Comparison of ENCODE assay signal across 12 mouse cellular contexts in the genomic region with DNA sequence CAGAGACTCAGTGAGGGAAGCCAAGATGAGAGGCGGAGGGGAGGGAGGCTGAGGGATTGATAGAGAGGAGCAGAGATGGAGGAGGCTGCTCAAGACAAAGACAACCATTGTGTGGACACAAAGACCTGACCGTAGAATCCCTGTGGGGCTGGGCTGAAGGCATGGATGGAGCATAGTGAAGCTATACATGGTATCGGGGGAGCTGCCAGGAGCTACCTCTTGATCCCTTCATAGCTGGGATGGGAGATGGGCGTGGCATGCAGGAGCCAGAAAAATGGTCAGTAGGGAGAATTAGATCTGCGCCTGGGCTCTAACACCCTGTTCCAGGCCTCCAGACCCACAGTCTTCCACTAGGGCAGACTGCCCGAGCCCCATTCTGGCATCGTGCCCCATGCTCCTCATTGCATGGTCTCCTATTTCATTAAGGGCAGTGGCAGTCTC. TPM values are rescaled to one million over a fixed set of nuclear protein-coding genes. Genes with fewer than 3 reads are reported as not detected.
DNase-seq lines count a peak whose midpoint lies in the region; ATAC-seq and TF ChIP-seq lines count a peak whose summit lies in the region.
"Had no signal": no experiment of that assay in that cellular context is flagged by ENCODE, and none has a peak within 500 bp of the region (broad histone marks: within the 10 kb centered on the region; RNA-seq: fewer than 3 reads in every experiment).

No protein-coding gene starts in this region.

- TF ChIP-seq CTCF in stomach, postnatal 0 days (IDR thresholded peaks at IDR 0.05; ENCODE audit: low read depth) = no peak

- H3K4me3 ChIP-seq in hindbrain, embryonic 14.5 days (replicated peaks; ENCODE audit: low read length) = no peak overlapping the region
- H3K4me3 ChIP-seq in hindbrain, embryonic 11.5 days (ENCODE audit: low read depth, low read length) = no peak overlapping the region
- H3K4me3 ChIP-seq in neural tube, embryonic 13.5 days = no peak overlapping the region
- H3K4me3 ChIP-seq in stomach, postnatal 0 days (ENCODE audit: low read depth, low read length) = no peak overlapping the region
- H3K4me3 ChIP-seq: heart, adult 2 months had no signal

- no peak overlapping the region for H3K9ac ChIP-seq in hindbrain, embryonic 14.5 days
- no peak overlapping the region for H3K9ac ChIP-seq in hindbrain, embryonic 11.5 days (ENCODE audit: low read depth, low read length)
- H3K9ac ChIP-seq in neural tube, embryonic 13.5 days = no peak overlapping the region
- no peak overlapping the region for H3K9ac ChIP-seq in stomach, postnatal 0 days (ENCODE audit: low read length)

- peaks cover 15% of the 10 kb centered on the region for H3K27me3 ChIP-seq in hindbrain, embryonic 14.5 days (ENCODE audit: control insufficient read depth, insufficient read depth, low read length)
- H3K27me3 ChIP-seq in hindbrain, embryonic 11.5 days (ENCODE audit: control insufficient read depth, insufficient read depth, low read length) = peaks cover 21% of the 10 kb centered on the region
- H3K27me3 ChIP-seq in neural tube, embryonic 13.5 days = peaks cover 34% of the 10 kb centered on the region
- H3K27me3 ChIP-seq in stomach, postnatal 0 days (ENCODE audit: control insufficient read depth, insufficient read depth, low read length) = peaks cover 3% of the 10 kb centered on the region; the same call in 1 of the 2 replicates

- H3K4me2 ChIP-seq in hindbrain, embryonic 14.5 days (replicated peaks) = no peak overlapping the region
- no peak overlapping the region for H3K4me2 ChIP-seq in hindbrain, embryonic 11.5 days (replicated peaks; ENCODE audit: low read depth, low read length)
- no peak overlapping the region for H3K4me2 ChIP-seq in neural tube, embryonic 13.5 days
- no peak overlapping the region for H3K4me2 ChIP-seq in stomach, postnatal 0 days (replicated peaks; ENCODE audit: low read depth)

- 0 out of 2 replicates have a peak, but pooled peaks cover 5% of the 10 kb centered on the region for H3K4me1 ChIP-seq in hindbrain, embryonic 14.5 days (replicated peaks; ENCODE audit: control insufficient read depth, insufficient read depth, low read length)
- 0 out of 2 replicates have a peak, but pooled peaks cover 5% of the 10 kb centered on the region for H3K4me1 ChIP-seq in hindbrain, embryonic 11.5 days (replicated peaks; ENCODE audit: control insufficient read depth, insufficient read depth, low read length)
- H3K4me1 ChIP-seq in neural tube, embryonic 13.5 days (replicated peaks) = peaks cover 33% of the 10 kb centered on the region
- no peaks in the 10 kb centered on the region for H3K4me1 ChIP-seq in stomach, postnatal 0 days (replicated peaks; ENCODE audit: control insufficient read depth, insufficient read depth)

- H3K9me3 ChIP-seq in hindbrain, embryonic 14.5 days (ENCODE audit: control insufficient read depth, low read length) = no peaks in the 10 kb centered on the region
- no peaks in the 10 kb centered on the region for H3K9me3 ChIP-seq in hindbrain, embryonic 11.5 days (ENCODE audit: control insufficient read depth, low read length)
- no peaks in the 10 kb centered on the region for H3K9me3 ChIP-seq in neural tube, embryonic 13.5 days
- no peaks in the 10 kb centered on the region for H3K9me3 ChIP-seq in stomach, postnatal 0 days (ENCODE audit: control insufficient read depth, low read length)

- peak; percentile 31; the same call in 1 of the 2 replicates for ATAC-seq in hindbrain, embryonic 14.5 days (ENCODE audit: low FRiP score)
- ATAC-seq in hindbrain, embryonic 11.5 days (ENCODE audit: low FRiP score) = no peak
- peak; percentile 56; the same call in 1 of the 2 replicates for ATAC-seq in neural tube, embryonic 13.5 days (ENCODE audit: low read depth)
- ATAC-seq in stomach, postnatal 0 days (ENCODE audit: low FRiP score, low TSS enrichment) = peak; percentile 35; the same call in 1 of the 2 replicates

- no peaks in the 10 kb centered on the region for H3K36me3 ChIP-seq in hindbrain, embryonic 14.5 days (replicated peaks; ENCODE audit: control insufficient read depth, insufficient read depth)
- no peaks in the 10 kb centered on the region for H3K36me3 ChIP-seq in hindbrain, embryonic 11.5 days (ENCODE audit: control insufficient read depth, insufficient read depth, low read length)
- no peaks in the 10 kb centered on the region for H3K36me3 ChIP-seq in neural tube, embryonic 13.5 days
- H3K36me3 ChIP-seq in stomach, postnatal 0 days (ENCODE audit: control insufficient read depth, insufficient read depth, low read length) = no peaks in the 10 kb centered on the region

- intact Hi-C loops in gastrocnemius, postnatal 36 days (cut with DNase I) = no loop called here

- no peak overlapping the region for H3K27ac ChIP-seq in hindbrain, embryonic 14.5 days
- no peak overlapping the region for H3K27ac ChIP-seq in hindbrain, embryonic 11.5 days (ENCODE audit: low read depth, low read length)
- H3K27ac ChIP-seq in neural tube, embryonic 13.5 days (replicated peaks) = 0 out of 2 replicates have a peak overlapping the region, but pooled peaks have one; percentile 23
- no peak overlapping the region for H3K27ac ChIP-seq in stomach, postnatal 0 days (replicated peaks)
- H3K27ac ChIP-seq: heart, adult 2 months had no signal

- 56% methylated on average over 7 of the region's 7 CpGs for WGBS in hindbrain, embryonic 14.5 days
- 53% methylated on average over 7 of the region's 7 CpGs for WGBS in hindbrain, embryonic 11.5 days
- 65% methylated on average over 7 of the region's 7 CpGs for WGBS in neural tube, embryonic 13.5 days
- WGBS in stomach, postnatal 0 days = 72% methylated on average over 7 of the region's 7 CpGs

- no peak for DNase-seq in hindbrain, embryonic 14.5 days (ENCODE audit: low spot score)
- no peak for DNase-seq in hindbrain, embryonic 11.5 days (ENCODE audit: low spot score)
- DNase-seq in neural tube, embryonic 10.5 days (ENCODE audit: extremely low spot score, low spot score) = no peak
- peak; percentile 72 to 80 for DNase-seq in gastrocnemius, postnatal 36 days
- no peak for DNase-seq in stomach, postnatal 0 days (ENCODE audit: low spot score)
- no peak for DNase-seq in spleen, adult 18-20 months
- no peak for DNase-seq in thymus, adult 18-20 months
- DNase-seq: cerebellum, adult 9-11 months; kidney, postnatal 25 days; lung, postnatal 36 days had no signal

- TF ChIP-seq EP300 in stomach, postnatal 0 days (optimal IDR thresholded peaks at IDR 0.05) = no peak

RNA-seq across cellular contexts. Expression of gene P2ry2, which starts 4.4 kb away (rescaled TPM):
- 0.20 and 0.33 TPM in 2 replicates for polyA plus RNA-seq in hindbrain, embryonic 14.5 days (2014; fragmentation: Nextera tagmentation; extraction: Ambion mirVana)
- 0.39 and 0.73 TPM in 2 replicates for polyA plus RNA-seq in hindbrain, embryonic 11.5 days (2014; fragmentation: Nextera tagmentation; extraction: Ambion mirVana)
- 0.51 and 1.5 TPM in 2 replicates for polyA plus RNA-seq in neural tube, embryonic 13.5 days (2015; fragmentation: Nextera tagmentation; extraction: Ambion mirVana)
- total RNA-seq in gastrocnemius, postnatal 36 days (2021) = 10 to 100 TPM; 29.6 to 44.9 TPM
- polyA plus RNA-seq in stomach, postnatal 0 days (2015; fragmentation: Nextera tagmentation; extraction: Ambion mirVana) = 5.7 and 5.8 TPM in 2 replicates

RNA-seq across cellular contexts. Expression of gene P2ry6, which starts 42.6 kb away (rescaled TPM):
- polyA plus RNA-seq in hindbrain, embryonic 14.5 days (2014; fragmentation: Nextera tagmentation; extraction: Ambion mirVana) = 2.6 and 3.5 TPM in 2 replicates
- polyA plus RNA-seq in hindbrain, embryonic 11.5 days (2014; fragmentation: Nextera tagmentation; extraction: Ambion mirVana) = 3.1 and 3.3 TPM in 2 replicates
- 3.6 and 3.9 TPM in 2 replicates for polyA plus RNA-seq in neural tube, embryonic 13.5 days (2015; fragmentation: Nextera tagmentation; extraction: Ambion mirVana)
- 1 to 10 TPM; 1.1 TPM for total RNA-seq in gastrocnemius, postnatal 36 days (2021)
- 6.1 and 6.4 TPM in 2 replicates for polyA plus RNA-seq in stomach, postnatal 0 days (2015; fragmentation: Nextera tagmentation; extraction: Ambion mirVana)

Comparison
In these comparisons a context has a peak if more than half of its experiments do, and no peak if none do; other contexts are left out.
1. DNase-seq: peak in gastrocnemius, postnatal 36 days (2 of 2); none in hindbrain, embryonic 14.5 days (single experiment), hindbrain, embryonic 11.5 days (single experiment), neural tube, embryonic 10.5 days (single experiment), stomach, postnatal 0 days (single experiment), spleen, adult 18-20 months (0 of 2) and thymus, adult 18-20 months (0 of 2).